27 mouse cellular contexts compared by ENCODE assay signal in the genomic region with DNA sequence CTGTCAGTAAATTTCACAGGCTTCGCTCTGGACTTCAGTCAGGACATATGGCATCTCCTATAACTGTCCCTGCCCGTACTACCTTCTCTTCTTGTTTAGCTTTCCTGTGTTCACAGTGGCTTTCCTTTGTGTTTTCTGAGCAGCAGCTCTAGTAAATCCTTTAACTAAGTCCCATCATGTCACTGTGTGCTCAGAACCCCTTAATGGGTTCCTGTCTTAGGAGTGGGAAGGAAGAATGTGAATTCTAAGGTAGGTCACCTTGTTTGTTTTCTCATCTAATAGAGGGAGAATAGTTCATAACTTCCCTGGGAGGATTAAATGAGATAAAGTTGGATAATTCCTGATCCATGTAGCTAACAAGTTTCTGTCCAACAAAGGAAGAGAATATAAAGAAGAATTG. TPM values are rescaled to one million over a fixed set of nuclear protein-coding genes. Genes with fewer than 3 reads are reported as not detected.
DNase-seq lines count a peak whose midpoint lies in the region; ATAC-seq and TF ChIP-seq lines count a peak whose summit lies in the region.
"Had no signal": no experiment of that assay in that cellular context is flagged by ENCODE, and none has a peak within 500 bp of the region (broad histone marks: within the 10 kb centered on the region; RNA-seq: fewer than 3 reads in every experiment).

A gene (minus strand): TSS at position 101 of the 400 bp plus-strand sequence.

- no peak within 1 kb of the TSS for H3K4me2 ChIP-seq in embryonic facial prominence, embryonic 13.5 days

- TF ChIP-seq CTCF in gastrocnemius, adult 2 months (IDR thresholded peaks at IDR 0.05), result no peak

- ATAC-seq in embryonic facial prominence, embryonic 13.5 days (ENCODE audit: insufficient number of reproducible peaks, insufficient read depth, low FRiP score, low TSS enrichment, low read depth), result no peak
- ATAC-seq: activated CD4-positive, CD25-positive, alpha-beta regulatory T cell, adult 4 months; CD4-positive, CD25-positive, alpha-beta regulatory T cell, adult 4 months; Patski had no signal

- no peak within 1 kb of the TSS for H3K9ac ChIP-seq in embryonic facial prominence, embryonic 13.5 days

- H3K4me1 ChIP-seq in embryonic facial prominence, embryonic 13.5 days, result peaks cover 12% of the 10 kb centered on the region; the same call in 1 of the 2 replicates
- H3K4me1 ChIP-seq in embryonic facial prominence, embryonic 10.5 days, result peaks cover 7% of the 10 kb centered on the region

- H3K36me3 ChIP-seq in embryonic facial prominence, embryonic 13.5 days, result no peaks in the 10 kb centered on the region
- no peaks in the 10 kb centered on the region for H3K36me3 ChIP-seq in embryonic facial prominence, embryonic 10.5 days (replicated peaks)
- H3K36me3 ChIP-seq: G1E had no signal

- peak within 1 kb of the TSS; percentile 39; the same call in 1 of the 2 replicates for H3K27ac ChIP-seq in embryonic facial prominence, embryonic 13.5 days
- no peak within 1 kb of the TSS for H3K27ac ChIP-seq in embryonic facial prominence, embryonic 10.5 days (replicated peaks)
- H3K27ac ChIP-seq in gastrocnemius, adult 2 months, result peak within 1 kb of the TSS; percentile 56

- WGBS in embryonic facial prominence, embryonic 13.5 days, result 79% methylated on average over 2 of the region's 2 CpGs
- WGBS in embryonic facial prominence, embryonic 10.5 days, result 85% methylated on average over 2 of the region's 2 CpGs

- no peaks in the 10 kb centered on the region for H3K9me3 ChIP-seq in embryonic facial prominence, embryonic 13.5 days
- no peaks in the 10 kb centered on the region for H3K9me3 ChIP-seq in embryonic facial prominence, embryonic 10.5 days

- intact Hi-C loops in gastrocnemius, adult 2 months (cut with DNase I), result no loop called here
- intact Hi-C loops in gastrocnemius, postnatal 36 days (cut with DNase I), result no loop called here

- H3K4me3 ChIP-seq in embryonic facial prominence, embryonic 13.5 days, result no peak within 1 kb of the TSS
- no peak within 1 kb of the TSS for H3K4me3 ChIP-seq in embryonic facial prominence, embryonic 10.5 days
- H3K4me3 ChIP-seq in gastrocnemius, adult 2 months, result no peak within 1 kb of the TSS

- H3K27me3 ChIP-seq in embryonic facial prominence, embryonic 13.5 days, result no peaks in the 10 kb centered on the region
- H3K27me3 ChIP-seq in embryonic facial prominence, embryonic 10.5 days (replicated peaks; ENCODE audit: low read depth, poor library complexity, severe bottlenecking), result no peaks in the 10 kb centered on the region
- H3K27me3 ChIP-seq: CH12.LX, Patski had no signal

- DNase-seq in embryonic facial prominence, embryonic 10.5 days (ENCODE audit: low spot score), result no peak
- no peak for DNase-seq in gastrocnemius, adult 2 months
- DNase-seq in gastrocnemius, postnatal 36 days, result no peak
- DNase-seq in retina, postnatal 1 day, result peak; percentile 7
- DNase-seq in retina, embryonic 14.5 days (ENCODE audit: low spot score), result no peak
- DNase-seq: adrenal gland, postnatal 10 days; adrenal gland, postnatal 25 days; B cell, adult 2 months; cerebellum, adult 11 months; cerebellum, adult 11-12 months; cerebellum, adult 18-20 months had no signal

RNA-seq across cellular contexts. Expression of the gene that starts here (rescaled TPM):
- not detected in 2 replicates for polyA plus RNA-seq in embryonic facial prominence, embryonic 13.5 days (2015; fragmentation: Nextera tagmentation; extraction: Ambion mirVana)
- not detected in 2 replicates for polyA plus RNA-seq in embryonic facial prominence, embryonic 10.5 days (2016; fragmentation: Nextera tagmentation; extraction: Ambion mirVana)
- not detected for total RNA-seq in gastrocnemius, adult 2 months (2021)
- total RNA-seq in gastrocnemius, postnatal 36 days (2021), result not detected
- total RNA-seq: adrenal gland, adult 18-20 months; adrenal gland, adult 2 months; adrenal gland, adult 8-10 months; adrenal gland, postnatal 10 days; adrenal gland, postnatal 14 days; adrenal gland, postnatal 25 days; adrenal gland, postnatal 36 days; adrenal gland, postnatal 4 days; CH12.LX; ES-E14; G1E; MEL had no signal
- polyA plus RNA-seq: activated CD4-positive, CD25-positive, alpha-beta regulatory T cell, adult 4 months; adrenal gland, adult 2 months; brain, embryonic 14.5 days; C2C12; CD4-positive, CD25-positive, alpha-beta regulatory T cell, adult 4 months; G1E; Patski had no signal
